Mouse (Mus musculus): ENCODE data around the gene Snap29. TPM values are rescaled to one million over a fixed set of nuclear protein-coding genes. Genes with fewer than 3 reads are reported as not detected.

The Snap29 gene
- 10 to 100 TPM; 19.2 to 20.7 TPM for polyA plus RNA-seq (2017; shearing (Covaris generic))

GRCm38 (mm10) chr16:17405736-17406443, at the start of gene Snap29, which contains the start of gene Pi4ka:
Gene Snap29 (plus strand): TSS chr16:17405986.
Gene Pi4ka (minus strand): TSS chr16:17406314.

GRCm38 (mm10) chr16:17451541-17452372, 46.0 kb downstream of the Snap29 start, which contains the start of gene Crkl:
Gene Crkl (plus strand): TSS chr16:17451987.

Other genes starting within 250 kb of the Snap29 start
- gene Ube2l3, start 203.3 kb upstream of the Snap29 start, polyA plus RNA-seq (2017; shearing (Covaris generic)), result 100 to 1,000 TPM; 362 TPM
- under 1 TPM; 0.04 to 0.18 TPM for gene Rimbp3, start 197.4 kb upstream of the Snap29 start, polyA plus RNA-seq (2017; shearing (Covaris generic))
- gene Hic2, start 172.4 kb upstream of the Snap29 start, polyA plus RNA-seq (2017; shearing (Covaris generic)), result 1 to 10 TPM; 1.3 to 1.9 TPM
- 100 to 1,000 TPM; 102 to 147 TPM for gene Tmem191c, start 129.9 kb upstream of the Snap29 start, polyA plus RNA-seq (2017; shearing (Covaris generic))
- gene Serpind1, start 74.6 kb upstream of the Snap29 start, polyA plus RNA-seq (2017; shearing (Covaris generic)), result under 1 TPM; 0.16 to 0.26 TPM
- 10 to 100 TPM; 50.3 to 57.9 TPM for gene Pi4ka, start 328 bp downstream of the Snap29 start, polyA plus RNA-seq (2017; shearing (Covaris generic))
- 10 to 100 TPM; 55.7 to 70.5 TPM for gene Crkl, start 46.0 kb downstream of the Snap29 start, polyA plus RNA-seq (2017; shearing (Covaris generic))
- under 1 TPM in 1 of 2 experiments, not detected in 1; 0.20 TPM for gene Aifm3, start 83.6 kb downstream of the Snap29 start, polyA plus RNA-seq (2017; shearing (Covaris generic))
- gene Lztr1, start 102.7 kb downstream of the Snap29 start, polyA plus RNA-seq (2017; shearing (Covaris generic)), result 10 to 100 TPM; 39.4 to 49.2 TPM
- 10 to 100 TPM; 65.5 to 75.9 TPM for gene Thap7, start 125.2 kb downstream of the Snap29 start, polyA plus RNA-seq (2017; shearing (Covaris generic))
- under 1 TPM in 1 of 2 experiments, not detected in 1; 0.47 TPM for gene Lrrc74b, start 155.3 kb downstream of the Snap29 start, polyA plus RNA-seq (2017; shearing (Covaris generic))
- not detected for gene P2rx6, start 155.9 kb downstream of the Snap29 start, polyA plus RNA-seq (2017; shearing (Covaris generic))
- gene Slc7a4, start 177.2 kb downstream of the Snap29 start, polyA plus RNA-seq (2017; shearing (Covaris generic)), result 1 to 10 TPM; 1.1 to 2.2 TPM
- 10 to 100 TPM; 14.1 to 18.4 TPM for gene Smpd4, start 213.4 kb downstream of the Snap29 start, polyA plus RNA-seq (2017; shearing (Covaris generic))
- under 1 TPM; 0.33 to 0.64 TPM for gene Ccdc74a, start 240.5 kb downstream of the Snap29 start, polyA plus RNA-seq (2017; shearing (Covaris generic))

Measured in activated CD4-positive, CD25-positive, alpha-beta regulatory T cell (primary cell).